Mouse (Mus musculus) left cerebral cortex, adult 11 months (tissue): ENCODE results near the gene 2810408A11Rik.

Experiments
- DNase-seq: peaks from one replicate; pipeline ENCODE4 v3.0.0; 2022; ENCODE audit warnings: low spot score

Gene 2810408A11Rik

DNA sequence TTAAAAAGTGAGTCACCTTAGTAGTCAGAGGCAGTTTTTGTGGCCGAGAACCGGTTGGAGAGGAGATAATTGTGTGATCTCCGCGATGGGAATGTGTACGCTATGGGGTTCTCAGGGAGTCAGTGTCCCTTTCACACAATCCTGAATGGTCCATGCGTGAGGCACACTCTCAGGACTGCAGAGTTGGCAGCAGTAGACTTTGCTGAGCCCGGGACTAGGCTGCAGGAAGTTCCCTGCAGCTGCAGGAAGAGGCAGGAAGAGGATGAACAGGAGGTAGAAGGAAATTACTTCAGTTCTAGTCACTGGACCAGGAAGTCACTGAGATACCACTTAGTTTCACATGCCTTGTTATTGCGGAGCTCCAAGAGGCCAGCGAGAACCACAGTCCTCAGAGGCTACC lies 51.7 kb downstream of the 2810408A11Rik start:
- DNase-seq: no peak

DNA sequence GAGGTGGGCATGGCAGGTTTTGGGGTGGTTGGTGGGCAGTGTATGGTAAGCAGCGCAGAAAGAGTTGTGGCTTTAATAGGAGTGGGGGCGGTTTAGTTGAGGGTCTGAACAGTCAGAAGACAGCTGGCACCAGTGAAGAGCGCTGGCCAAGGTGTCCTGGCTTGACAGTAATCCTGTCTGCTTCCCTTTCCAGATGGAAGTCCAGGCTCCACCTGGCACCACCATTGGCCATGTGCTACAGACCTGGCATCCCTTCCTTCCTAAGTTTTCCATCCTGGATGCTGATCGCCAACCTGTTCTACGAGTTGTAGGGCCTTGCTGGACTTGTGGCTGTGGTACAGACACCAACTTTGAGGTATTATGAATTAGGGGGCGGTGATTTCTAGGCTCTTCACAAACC lies 52.8 kb downstream of the 2810408A11Rik start:
- no peak for DNase-seq
